Mouse (Mus musculus) lung, adult 2 months (tissue): ENCODE results near the gene Rrn3.

Experiments
- CTCF ChIP-seq: fragments of 200-500 bp; IDR thresholded peaks from 2 replicates; pipeline ENCODE4 v1.5.1; 2011; ENCODE audit warnings: mild to moderate bottlenecking, low read length, control low read depth; ENCODE audit not compliant: insufficient read depth
- POLR2A ChIP-seq: fragments of 200-500 bp; IDR thresholded peaks from 2 replicates; pipeline ENCODE4 v1.6.1; 2011; ENCODE audit warnings: low read depth, mild to moderate bottlenecking, control low read depth, low read length, borderline replicate concordance; ENCODE audit errors: extremely low read depth

- no peak for TF ChIP-seq CTCF
- no peak for TF ChIP-seq POLR2A
Observed at GRCm38 (mm10) chr16:13820771-13821170, 40.3 kb downstream of the Rrn3 start.
